Mouse (Mus musculus) stomach, embryonic 15.5 days (tissue): Measurements from ENCODE around the gene Alyref2. TPM values are rescaled to one million over a fixed set of nuclear protein-coding genes. Genes with fewer than 3 reads are reported as not detected.

ENCODE experiments used
- ATAC-seq: fragments of 200-750 bp; cut with Nextera tagmentation; 2 replicates; pipeline ENCODE4 v1.8.0; 2017; ENCODE audit warnings: low read depth, moderate number of reproducible peaks, moderate TSS enrichment; ENCODE audit not compliant: insufficient read depth, low FRiP score
- H3K27ac ChIP-seq: fragments of 300-500 bp; sonication (generic); 2 replicates; pipeline ENCODE4 v1.5.1; 2015; ENCODE audit warnings: mild to moderate bottlenecking, inconsistent platforms
- H3K27me3 ChIP-seq: fragments of 300-500 bp; sonication (generic); replicated peaks from 2 replicates; pipeline ENCODE4 v1.6.1; 2015; ENCODE audit warnings: inconsistent platforms
- H3K36me3 ChIP-seq: fragments of 300-500 bp; sonication (generic); 2 replicates; pipeline ENCODE4 v1.6.1; 2015; ENCODE audit warnings: inconsistent platforms
- H3K4me1 ChIP-seq: fragments of 300-500 bp; sonication (generic); 2 replicates; pipeline ENCODE4 v1.6.1; 2015; ENCODE audit warnings: inconsistent platforms
- H3K4me2 ChIP-seq: fragments of 300-500 bp; sonication (generic); 2 replicates; pipeline ENCODE4 v1.6.1; 2015; ENCODE audit warnings: mild to moderate bottlenecking, inconsistent platforms
- H3K4me3 ChIP-seq: fragments of 300-500 bp; sonication (generic); replicated peaks from 2 replicates; pipeline ENCODE4 v1.5.1; 2015; ENCODE audit warnings: inconsistent platforms
- H3K9ac ChIP-seq: fragments of 300-500 bp; sonication (generic); 2 replicates; pipeline ENCODE4 v1.6.1; 2015; ENCODE audit warnings: inconsistent platforms
- H3K9me3 ChIP-seq: fragments of 300-500 bp; sonication (generic); 2 replicates; pipeline ENCODE4 v1.6.1; 2016; ENCODE audit warnings: inconsistent platforms
- WGBS: fragments of 180-500 bp; shearing (Covaris S2); methylation state at CpG from one replicate; pipeline ENCODE4 v1.1.7; 2015; 5-methylcytosine and 5-hydroxymethylcytosine counted together
- polyA plus RNA-seq: library from polyadenylated mRNA; unstranded; fragments of >200 nt; fragmentation: Nextera tagmentation; extraction: Ambion mirVana; gene quantifications from 2 replicates; pipeline ENCODE4 v1.2.1, GENCODE M21; 2015

Alyref2 gene
- polyA plus RNA-seq, 1 experiment from 2014 or later = 14.4 TPM

GRCm38 (mm10) chr1:171502388-171503249 lies 659 bp upstream of the Alyref2 start:
- Histone ChIP-seq H3K4me3 (no peak overlapping the region; the same call in 1 of the 2 replicates), H3K27ac (peak overlapping the region; percentile 99), H3K4me1 (no peaks in the 10 kb centered on the region), H3K9ac (no peak overlapping the region), H3K27me3 (no peaks in the 10 kb centered on the region), H3K36me3 (no peaks in the 10 kb centered on the region), H3K9me3 (no peaks in the 10 kb centered on the region), H3K4me2 (peak overlapping the region; percentile 66)
- under 1% methylated on average over 14 of the region's 14 CpGs for WGBS
- ATAC-seq = peak; percentile 86

GRCm38 (mm10) chr1:171503592-171504291 lies 464 bp downstream of the Alyref2 start:
- Histone ChIP-seq H3K9me3 (no peaks in the 10 kb centered on the region), H3K9ac (peak overlapping the region; percentile 67), H3K4me1 (no peaks in the 10 kb centered on the region), H3K4me3 (peak overlapping the region; percentile 56), H3K27ac (peak overlapping the region; percentile 99), H3K36me3 (no peaks in the 10 kb centered on the region), H3K27me3 (no peaks in the 10 kb centered on the region), H3K4me2 (peak overlapping the region; percentile 66)
- peak; percentile 57 for ATAC-seq
- under 1% methylated on average over 53 of the region's 53 CpGs for WGBS

DNA sequence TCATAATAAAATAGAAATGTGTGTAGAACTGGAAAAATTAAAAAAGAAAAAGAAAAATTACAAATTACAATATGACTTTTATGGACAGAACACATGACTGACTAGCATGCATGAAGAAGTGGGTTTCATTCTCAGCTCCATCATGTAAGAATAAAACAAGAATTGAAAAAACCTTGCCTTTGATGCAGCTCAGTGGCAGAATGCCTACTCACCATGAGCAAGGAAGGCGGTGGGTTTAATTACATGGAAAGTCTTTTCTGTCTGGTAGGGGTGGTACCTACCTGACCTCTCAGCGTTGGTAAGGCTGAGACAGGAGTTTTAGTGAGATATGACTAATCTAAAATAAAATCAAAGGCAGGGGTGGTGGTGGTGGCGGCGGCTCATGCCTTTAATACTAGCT lies 1.3 kb downstream of the Alyref2 start:
- no peaks in the 10 kb centered on the region for H3K9me3 ChIP-seq
- ATAC-seq = no peak
- peak overlapping the region; percentile 66 for H3K4me2 ChIP-seq
- WGBS = 72% methylated on average over 4 of the region's 4 CpGs
- no peak overlapping the region for H3K27ac ChIP-seq
- H3K9ac ChIP-seq = no peak overlapping the region
- H3K4me1 ChIP-seq = no peaks in the 10 kb centered on the region
- no peaks in the 10 kb centered on the region for H3K36me3 ChIP-seq
- H3K4me3 ChIP-seq = no peak overlapping the region; the same call in 1 of the 2 replicates
- H3K27me3 ChIP-seq = no peaks in the 10 kb centered on the region

- H3K9me3 ChIP-seq = no peaks in the 10 kb centered on the region
- no peak for ATAC-seq
- no peak overlapping the region for H3K27ac ChIP-seq
- H3K27me3 ChIP-seq = no peaks in the 10 kb centered on the region
- 86% methylated on average over 2 of the region's 2 CpGs for WGBS
- no peaks in the 10 kb centered on the region for H3K4me1 ChIP-seq
- H3K4me2 ChIP-seq = no peak overlapping the region
- no peak overlapping the region for H3K9ac ChIP-seq
- no peak overlapping the region for H3K4me3 ChIP-seq
- H3K36me3 ChIP-seq = no peaks in the 10 kb centered on the region
These were observed 10.0 kb downstream of the Alyref2 start for GRCm38 (mm10) chr1:171513234-171513633.

DNA sequence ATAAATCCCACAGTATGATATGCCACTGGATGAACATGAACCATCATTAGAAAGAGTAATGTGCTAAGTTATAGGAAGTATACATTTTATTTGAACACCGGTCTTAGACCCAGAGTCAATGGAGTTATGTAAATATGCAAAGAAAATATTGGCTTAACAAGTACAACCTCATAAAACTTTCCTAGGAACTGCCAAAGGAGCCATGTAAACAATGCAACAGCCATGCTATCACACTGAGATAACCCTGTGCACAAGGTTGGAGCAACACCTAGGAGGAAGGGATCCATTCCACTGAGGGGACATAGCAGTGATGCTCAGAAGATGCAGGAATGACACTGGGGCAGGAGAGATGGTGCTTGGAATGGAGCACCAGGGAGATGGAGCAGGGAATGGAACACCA lies 10.5 kb downstream of the Alyref2 start:
- H3K4me2 ChIP-seq = no peak overlapping the region
- H3K36me3 ChIP-seq = no peaks in the 10 kb centered on the region
- ATAC-seq = peak; percentile 60; the same call in 1 of the 2 replicates
- H3K27me3 ChIP-seq = no peaks in the 10 kb centered on the region
- H3K27ac ChIP-seq = no peak overlapping the region
- H3K9ac ChIP-seq = no peak overlapping the region
- H3K4me1 ChIP-seq = no peaks in the 10 kb centered on the region
- WGBS = 70% methylated on average over 1 of the region's 1 CpGs
- no peaks in the 10 kb centered on the region for H3K9me3 ChIP-seq
- H3K4me3 ChIP-seq = no peak overlapping the region

DNA sequence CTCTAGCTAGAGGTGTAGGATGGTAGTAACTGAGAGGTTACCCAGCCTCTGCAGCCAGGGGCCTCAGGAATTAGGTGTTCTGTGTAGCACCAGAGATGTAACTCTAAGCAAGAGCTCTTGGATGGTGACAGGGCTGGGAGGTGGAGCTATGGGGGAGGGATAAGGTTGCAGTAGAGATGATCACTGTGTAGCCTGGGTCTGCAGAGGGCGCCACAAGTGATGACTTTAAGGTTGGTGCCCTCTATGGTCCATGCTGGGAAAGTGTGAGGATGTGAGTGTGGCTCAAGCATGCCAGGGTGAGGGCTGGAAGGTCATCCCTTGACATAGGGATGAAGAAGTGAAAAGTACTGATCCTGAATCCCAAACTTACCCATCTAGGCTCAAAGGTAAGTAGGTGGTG lies 11.8 kb downstream of the Alyref2 start:
- Histone ChIP-seq H3K4me1 (no peaks in the 10 kb centered on the region), H3K9ac (no peak overlapping the region), H3K36me3 (no peaks in the 10 kb centered on the region), H3K9me3 (no peaks in the 10 kb centered on the region), H3K27me3 (no peaks in the 10 kb centered on the region), H3K27ac (no peak overlapping the region), H3K4me2 (no peak overlapping the region), H3K4me3 (no peak overlapping the region)
- 25% methylated on average over 1 of the region's 1 CpGs for WGBS
- ATAC-seq = no peak

DNA sequence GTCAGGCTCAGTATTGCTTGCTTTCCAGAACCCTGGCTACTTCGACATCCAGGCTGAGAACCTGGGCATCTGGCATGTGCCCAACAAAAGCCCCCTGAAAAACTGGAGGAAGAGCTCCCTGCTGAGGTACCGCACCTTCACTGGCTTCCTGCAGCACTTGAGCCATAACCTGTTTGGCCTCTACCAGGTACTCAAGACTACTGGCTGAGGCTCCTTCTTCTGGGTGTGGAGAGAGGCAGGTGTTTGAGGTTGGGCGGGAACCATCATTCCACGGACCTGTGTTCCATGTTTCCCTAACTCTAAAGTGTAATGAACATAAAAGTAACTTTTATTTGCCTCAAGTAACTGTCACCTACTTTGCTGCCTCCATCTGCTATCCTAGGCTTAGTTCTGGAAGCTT lies 12.3 kb downstream of the Alyref2 start:
- no peaks in the 10 kb centered on the region for H3K27me3 ChIP-seq
- H3K27ac ChIP-seq = no peak overlapping the region
- no peaks in the 10 kb centered on the region for H3K4me1 ChIP-seq
- H3K36me3 ChIP-seq = no peaks in the 10 kb centered on the region
- H3K9ac ChIP-seq = no peak overlapping the region
- no peaks in the 10 kb centered on the region for H3K9me3 ChIP-seq
- no peak overlapping the region for H3K4me3 ChIP-seq
- no peak for ATAC-seq
- WGBS = 73% methylated on average over 4 of the region's 4 CpGs
- no peak overlapping the region for H3K4me2 ChIP-seq

GRCm38 (mm10) chr1:171531367-171531766 lies 28.1 kb downstream of the Alyref2 start:
- Histone ChIP-seq H3K4me1 (no peaks in the 10 kb centered on the region), H3K36me3 (no peaks in the 10 kb centered on the region), H3K27ac (no peak overlapping the region), H3K9me3 (no peaks in the 10 kb centered on the region), H3K27me3 (no peaks in the 10 kb centered on the region), H3K4me2 (no peak overlapping the region), H3K9ac (no peak overlapping the region), H3K4me3 (no peak overlapping the region)
- ATAC-seq = no peak
- 92% methylated on average over 4 of the region's 4 CpGs for WGBS

GRCm38 (mm10) chr1:171532830-171533229 lies 29.6 kb downstream of the Alyref2 start:
- no peaks in the 10 kb centered on the region for H3K36me3 ChIP-seq
- no peak for ATAC-seq
- no peaks in the 10 kb centered on the region for H3K9me3 ChIP-seq
- no peak overlapping the region for H3K9ac ChIP-seq
- H3K27ac ChIP-seq = no peak overlapping the region
- H3K4me1 ChIP-seq = no peaks in the 10 kb centered on the region
- no peak overlapping the region for H3K4me3 ChIP-seq
- WGBS = 55% methylated on average over 2 of the region's 2 CpGs
- no peaks in the 10 kb centered on the region for H3K27me3 ChIP-seq
- H3K4me2 ChIP-seq = no peak overlapping the region

- no peak overlapping the region for H3K4me3 ChIP-seq
- no peaks in the 10 kb centered on the region for H3K27me3 ChIP-seq
- H3K9ac ChIP-seq = no peak overlapping the region
- no peaks in the 10 kb centered on the region for H3K4me1 ChIP-seq
- no peak overlapping the region for H3K4me2 ChIP-seq
- no peak overlapping the region for H3K27ac ChIP-seq
- H3K36me3 ChIP-seq = no peaks in the 10 kb centered on the region
- ATAC-seq = no peak
- no peaks in the 10 kb centered on the region for H3K9me3 ChIP-seq
These were observed 31.3 kb downstream of the Alyref2 start for GRCm38 (mm10) chr1:171534557-171534956.

DNA sequence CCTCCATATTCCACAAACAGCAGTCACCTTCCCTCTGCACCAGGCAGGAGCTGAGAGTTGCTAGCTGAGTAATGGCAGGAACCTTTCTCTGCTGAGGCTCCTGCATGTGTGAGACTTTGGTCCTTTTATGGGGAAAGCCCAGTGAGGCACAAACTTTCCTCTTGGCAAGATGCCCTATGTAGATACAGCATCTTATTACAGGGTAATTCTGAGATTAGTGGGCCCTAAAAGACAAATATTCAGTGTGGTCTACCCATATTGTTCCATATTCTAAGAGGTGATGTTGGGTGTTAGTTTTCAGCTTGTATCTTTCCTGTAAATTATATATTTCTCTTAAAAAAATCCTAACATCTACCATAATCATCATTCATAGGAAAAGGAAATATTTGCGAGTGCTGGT lies 31.9 kb downstream of the Alyref2 start, which contains the start of gene Itln1:
Gene Itln1, minus strand, starts transcription at position 101 of the 400 bp plus-strand sequence.
- H3K4me1 ChIP-seq = no peaks in the 10 kb centered on the region
- no peak within 1 kb of the TSS for H3K4me2 ChIP-seq
- H3K27me3 ChIP-seq = no peaks in the 10 kb centered on the region
- H3K27ac ChIP-seq = no peak within 1 kb of the TSS
- 89% methylated on average over 1 of the region's 1 CpGs for WGBS
- no peak within 1 kb of the TSS for H3K9ac ChIP-seq
- H3K4me3 ChIP-seq = no peak within 1 kb of the TSS
- no peaks in the 10 kb centered on the region for H3K9me3 ChIP-seq
- ATAC-seq = no peak
- H3K36me3 ChIP-seq = no peaks in the 10 kb centered on the region

DNA sequence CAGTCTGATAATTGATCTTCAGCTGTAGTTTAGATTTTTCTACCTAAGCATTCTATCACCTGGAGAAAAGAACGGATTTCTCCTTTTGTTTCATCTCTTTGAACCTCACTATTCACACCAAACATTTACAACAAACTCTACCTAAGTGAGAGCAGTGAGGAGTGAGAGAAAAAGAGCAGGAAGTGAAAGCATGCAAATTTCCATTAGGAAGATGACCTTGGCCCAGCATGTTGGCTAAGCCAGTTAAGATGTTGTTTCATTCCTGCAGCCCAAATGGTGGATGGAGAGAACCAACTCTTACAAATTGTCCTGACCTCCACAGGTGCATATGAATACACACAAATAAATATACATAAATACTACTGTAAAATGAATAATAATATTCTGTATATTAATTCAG lies 37.4 kb downstream of the Alyref2 start:
- H3K27ac ChIP-seq = no peak overlapping the region
- no peaks in the 10 kb centered on the region for H3K9me3 ChIP-seq
- ATAC-seq = no peak
- H3K27me3 ChIP-seq = no peaks in the 10 kb centered on the region
- WGBS = 85% methylated on average over 1 of the region's 1 CpGs
- H3K36me3 ChIP-seq = no peaks in the 10 kb centered on the region
- no peak overlapping the region for H3K9ac ChIP-seq
- H3K4me1 ChIP-seq = no peaks in the 10 kb centered on the region
- no peak overlapping the region for H3K4me2 ChIP-seq
- H3K4me3 ChIP-seq = no peak overlapping the region
